Mouse (Mus musculus): ENCODE data around the gene Srek1. TPM values are rescaled to one million over a fixed set of nuclear protein-coding genes. Genes with fewer than 3 reads are reported as not detected.

Gene Srek1
- polyA plus RNA-seq, 3 experiments from 2014 or later = 71.5 to 97.2 (median 73.5) TPM

DNA sequence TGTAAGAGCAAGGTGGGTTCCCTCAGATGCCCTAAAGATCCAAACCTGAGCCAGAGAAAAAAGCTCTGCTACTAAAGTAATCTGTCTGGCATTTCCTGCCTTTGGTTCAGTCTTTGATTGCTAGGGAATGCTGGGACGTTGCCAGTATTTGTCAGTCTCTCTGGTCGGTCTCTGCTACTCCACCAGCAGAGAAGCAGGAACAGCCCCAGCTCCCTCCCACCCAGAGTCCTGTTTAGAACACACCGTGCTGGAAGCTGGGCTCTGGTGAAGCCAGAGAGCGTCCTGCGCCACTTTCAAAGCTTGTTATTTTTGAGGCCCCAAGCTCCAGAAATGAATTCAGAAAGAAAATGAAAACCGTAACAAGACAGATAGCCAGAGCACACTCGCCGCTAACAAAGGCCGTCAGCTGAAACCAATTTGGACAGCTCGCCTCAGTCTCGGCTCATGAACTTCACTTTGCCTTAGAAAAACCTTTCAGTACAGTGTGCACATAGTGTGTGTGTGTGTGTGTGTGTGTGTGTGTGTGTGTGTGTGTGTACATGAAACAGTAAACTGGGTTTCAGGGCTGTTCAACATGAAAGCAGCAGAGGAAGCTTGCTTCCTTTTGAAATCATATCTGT is 62.9 kb downstream of the Srek1 start:
- ATAC-seq = no peak

DNA sequence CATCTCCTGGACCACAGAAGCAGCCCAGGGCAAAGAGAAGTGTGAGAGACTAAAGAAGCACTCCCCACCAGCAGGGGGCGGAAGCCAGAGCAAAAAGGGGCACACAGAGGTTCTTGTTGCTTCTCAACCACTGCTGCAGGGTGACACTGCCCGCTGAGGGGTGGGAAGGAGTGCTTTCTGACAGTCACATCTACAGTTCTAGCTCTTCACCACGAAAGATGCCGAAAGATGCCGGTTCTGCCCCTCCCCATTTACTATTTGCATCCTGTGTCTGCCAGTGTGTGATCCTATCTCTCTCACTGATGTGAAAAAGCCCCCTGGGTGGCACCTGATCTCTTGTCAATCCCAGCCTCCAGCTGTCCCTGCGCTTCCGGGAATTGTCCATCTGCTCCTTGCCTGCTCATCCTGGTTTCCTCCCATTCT is 64.0 kb downstream of the Srek1 start:
- ATAC-seq = no peak

- ATAC-seq = no peak
Measured at GRCm38 (mm10) chr13:103705436-103705978, 68.9 kb downstream of the Srek1 start.

- ATAC-seq = no peak
Measured at GRCm38 (mm10) chr13:103703833-103704232, 70.6 kb downstream of the Srek1 start.

DNA sequence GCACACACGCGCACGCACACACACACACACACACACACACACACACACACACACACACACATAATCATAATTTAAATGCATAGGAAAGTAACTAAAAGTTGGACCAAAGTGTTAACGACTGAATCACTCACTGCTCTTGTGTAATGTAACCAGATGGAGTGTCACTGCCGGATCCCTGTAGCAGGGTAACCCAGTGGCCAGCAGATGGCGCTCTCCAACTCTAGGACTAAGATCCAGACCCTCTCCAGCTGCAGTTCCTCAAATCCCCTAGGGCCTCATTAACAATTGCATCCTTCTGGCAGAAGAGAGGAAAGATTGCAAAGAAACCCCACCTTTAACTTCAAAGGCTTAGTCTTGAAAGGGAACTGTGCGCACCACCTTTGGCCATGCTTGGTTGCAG is 71.0 kb downstream of the Srek1 start:
- no peak for ATAC-seq

- no peak for ATAC-seq
Measured at GRCm38 (mm10) chr13:103702266-103702665, 72.1 kb downstream of the Srek1 start.

- ATAC-seq = no peak
Measured at GRCm38 (mm10) chr13:103700752-103701151, 73.7 kb downstream of the Srek1 start.

- no peak for ATAC-seq
Measured at GRCm38 (mm10) chr13:103697993-103698392, 76.4 kb downstream of the Srek1 start.

GRCm38 (mm10) chr13:103696164-103696563 is 78.2 kb downstream of the Srek1 start:
- ATAC-seq = no peak

DNA sequence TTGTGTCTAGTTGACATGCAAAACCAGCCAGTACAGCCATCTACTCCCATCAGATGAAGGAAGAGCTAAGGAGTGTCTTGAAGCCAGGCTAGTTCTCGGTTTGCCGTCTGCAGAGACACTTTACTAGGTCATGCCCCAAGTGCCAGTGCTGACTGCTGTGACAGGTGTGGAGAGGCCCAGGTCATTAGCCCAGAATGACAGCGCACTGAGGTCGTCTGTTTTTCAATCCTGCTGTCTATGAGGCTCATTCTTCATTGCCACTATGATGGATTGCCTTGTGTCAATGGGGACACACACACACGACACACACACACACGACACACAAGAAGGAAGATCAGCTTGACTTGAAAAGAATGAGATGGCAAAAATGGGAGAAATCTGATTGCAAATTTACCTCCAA is 79.0 kb downstream of the Srek1 start:
- no peak for ATAC-seq

Other genes starting within 250 kb of the Srek1 start
- 10 to 100 TPM; 34.4 to 45.8 (median 43.1) TPM for gene Erbin, start 145.9 kb upstream of the Srek1 start, polyA plus RNA-seq (2017; shearing (Covaris generic))